Mouse (Mus musculus) limb, embryonic 10.5 days (tissue): ENCODE data around the gene Ppp2r2d. TPM values are rescaled to one million over a fixed set of nuclear protein-coding genes. Genes with fewer than 3 reads are reported as not detected.

Experiments used
- DNase-seq: peaks from one replicate; pipeline ENCODE4 v3.0.0-alpha.2; 2017; ENCODE audit warnings: low spot score
- H3K27ac ChIP-seq: fragments of 300-500 bp; sonication (generic); 2 replicates; pipeline ENCODE4 v1.5.1; 2016; ENCODE audit warnings: mild to moderate bottlenecking
- H3K27me3 ChIP-seq: fragments of 300-500 bp; sonication (generic); 2 replicates; pipeline ENCODE4 v1.6.1; 2016; ENCODE audit warnings: low read depth, mild to moderate bottlenecking; ENCODE audit not compliant: poor library complexity, severe bottlenecking
- H3K36me3 ChIP-seq: fragments of 300-500 bp; sonication (generic); 2 replicates; pipeline ENCODE4 v1.6.1; 2016; ENCODE audit warnings: mild to moderate bottlenecking, moderate library complexity
- H3K4me1 ChIP-seq: fragments of 300-500 bp; sonication (generic); 2 replicates; pipeline ENCODE4 v1.6.1; 2016
- H3K4me3 ChIP-seq: fragments of 300-500 bp; sonication (generic); 2 replicates; pipeline ENCODE4 v1.5.1; 2016; ENCODE audit warnings: mild to moderate bottlenecking, moderate library complexity
- H3K9me3 ChIP-seq: fragments of 300-500 bp; sonication (generic); replicated peaks from 2 replicates; pipeline ENCODE4 v1.6.1; 2016; ENCODE audit warnings: mild to moderate bottlenecking
- WGBS: fragments of 180-500 bp; shearing (Covaris S2); methylation state at CpG from one replicate; pipeline ENCODE4 v1.1.7; 2016; 5-methylcytosine and 5-hydroxymethylcytosine counted together
- polyA plus RNA-seq: library from polyadenylated mRNA; unstranded; fragments of >200 nt; fragmentation: Nextera tagmentation; extraction: Ambion mirVana; gene quantifications from 2 replicates; pipeline ENCODE4 v1.2.1, GENCODE M21; 2016

Gene Ppp2r2d
- polyA plus RNA-seq, 1 experiment from 2014 or later: 51.9 TPM

GRCm38 (mm10) chr7:138872956-138873355 is 27.1 kb downstream of the Ppp2r2d start:
- Histone ChIP-seq H3K4me1 (no peaks in the 10 kb centered on the region), H3K36me3 (peaks cover 99% of the 10 kb centered on the region), H3K9me3 (no peaks in the 10 kb centered on the region), H3K27ac (no peak overlapping the region), H3K27me3 (no peaks in the 10 kb centered on the region), H3K4me3 (no peak overlapping the region)
- no peak for DNase-seq
- WGBS: 88% methylated on average over 3 of the region's 3 CpGs

- DNase-seq: no peak
- H3K4me3 ChIP-seq: no peak overlapping the region
- H3K9me3 ChIP-seq: no peaks in the 10 kb centered on the region
- WGBS: 88% methylated on average over 3 of the region's 3 CpGs
- no peak overlapping the region for H3K27ac ChIP-seq
- peaks cover 99% of the 10 kb centered on the region for H3K36me3 ChIP-seq
- H3K27me3 ChIP-seq: no peaks in the 10 kb centered on the region
- no peaks in the 10 kb centered on the region for H3K4me1 ChIP-seq
Measured at GRCm38 (mm10) chr7:138875031-138875430, 29.2 kb downstream of the Ppp2r2d start.

GRCm38 (mm10) chr7:138883724-138884123 is 37.8 kb downstream of the Ppp2r2d start:
- Histone ChIP-seq H3K4me3 (no peak overlapping the region), H3K9me3 (no peaks in the 10 kb centered on the region), H3K4me1 (no peaks in the 10 kb centered on the region), H3K27me3 (no peaks in the 10 kb centered on the region), H3K36me3 (peaks cover 82% of the 10 kb centered on the region), H3K27ac (no peak overlapping the region)
- no peak for DNase-seq
- 92% methylated on average over 3 of the region's 3 CpGs for WGBS

GRCm38 (mm10) chr7:138885365-138886289 is 39.7 kb downstream of the Ppp2r2d start:
- no peak overlapping the region for H3K4me3 ChIP-seq
- no peak for DNase-seq
- 91% methylated on average over 12 of the region's 13 CpGs for WGBS
- H3K36me3 ChIP-seq: peaks cover 63% of the 10 kb centered on the region
- no peaks in the 10 kb centered on the region for H3K9me3 ChIP-seq
- H3K27ac ChIP-seq: no peak overlapping the region
- no peaks in the 10 kb centered on the region for H3K27me3 ChIP-seq
- no peaks in the 10 kb centered on the region for H3K4me1 ChIP-seq

GRCm38 (mm10) chr7:138898122-138898521 is 52.2 kb downstream of the Ppp2r2d start:
- Histone ChIP-seq H3K36me3 (peaks cover 66% of the 10 kb centered on the region), H3K4me1 (no peaks in the 10 kb centered on the region), H3K9me3 (no peaks in the 10 kb centered on the region), H3K27me3 (no peaks in the 10 kb centered on the region), H3K27ac (no peak overlapping the region), H3K4me3 (no peak overlapping the region)
- DNase-seq: no peak
- WGBS: 73% methylated on average over 2 of the region's 2 CpGs

GRCm38 (mm10) chr7:138898743-138899142 is 52.9 kb downstream of the Ppp2r2d start:
- Histone ChIP-seq H3K4me1 (no peaks in the 10 kb centered on the region), H3K9me3 (no peaks in the 10 kb centered on the region), H3K36me3 (peaks cover 60% of the 10 kb centered on the region), H3K27ac (no peak overlapping the region), H3K27me3 (no peaks in the 10 kb centered on the region), H3K4me3 (no peak overlapping the region)
- WGBS: 91% methylated on average over 4 of the region's 4 CpGs
- DNase-seq: no peak

GRCm38 (mm10) chr7:138903886-138904435 is 58.1 kb downstream of the Ppp2r2d start:
- Histone ChIP-seq H3K4me3 (no peak overlapping the region), H3K9me3 (no peaks in the 10 kb centered on the region), H3K36me3 (peaks cover 16% of the 10 kb centered on the region; the same call in 1 of the 2 replicates), H3K27me3 (no peaks in the 10 kb centered on the region), H3K4me1 (peaks cover 26% of the 10 kb centered on the region), H3K27ac (no peak overlapping the region)
- WGBS: 80% methylated on average over 7 of the region's 7 CpGs
- no peak for DNase-seq

- Histone ChIP-seq H3K4me3 (no peak overlapping the region), H3K27me3 (no peaks in the 10 kb centered on the region), H3K36me3 (peaks cover 7% of the 10 kb centered on the region; the same call in 1 of the 2 replicates), H3K9me3 (no peaks in the 10 kb centered on the region), H3K4me1 (peaks cover 36% of the 10 kb centered on the region), H3K27ac (no peak overlapping the region)
- WGBS: 86% methylated on average over 1 of the region's 1 CpGs
- DNase-seq: no peak
Measured at GRCm38 (mm10) chr7:138906441-138906840, 60.6 kb downstream of the Ppp2r2d start.

- 20% methylated on average over 7 of the region's 7 CpGs for WGBS
- Histone ChIP-seq H3K4me3 (peak overlapping the region; percentile 27), H3K27me3 (no peaks in the 10 kb centered on the region), H3K27ac (peak overlapping the region; percentile 1; the same call in 1 of the 2 replicates), H3K4me1 (peaks cover 36% of the 10 kb centered on the region), H3K9me3 (no peaks in the 10 kb centered on the region), H3K36me3 (peaks cover 7% of the 10 kb centered on the region; the same call in 1 of the 2 replicates)
- DNase-seq: no peak
Measured at GRCm38 (mm10) chr7:138907043-138907442, 61.2 kb downstream of the Ppp2r2d start.

- no peaks in the 10 kb centered on the region for H3K9me3 ChIP-seq
- peaks cover 7% of the 10 kb centered on the region; the same call in 1 of the 2 replicates for H3K36me3 ChIP-seq
- 51% methylated on average over 5 of the region's 5 CpGs for WGBS
- DNase-seq: no peak
- H3K27me3 ChIP-seq: no peaks in the 10 kb centered on the region
- H3K4me1 ChIP-seq: peaks cover 36% of the 10 kb centered on the region
- H3K4me3 ChIP-seq: peak overlapping the region; percentile 77
- H3K27ac ChIP-seq: peak overlapping the region; percentile 94; the same call in 1 of the 2 replicates
Measured at GRCm38 (mm10) chr7:138907976-138908375, 62.1 kb downstream of the Ppp2r2d start.

- Histone ChIP-seq H3K9me3 (no peaks in the 10 kb centered on the region), H3K36me3 (peaks cover 7% of the 10 kb centered on the region; the same call in 1 of the 2 replicates), H3K4me1 (peaks cover 36% of the 10 kb centered on the region), H3K27me3 (no peaks in the 10 kb centered on the region), H3K27ac (peak overlapping the region; percentile 94), H3K4me3 (peak overlapping the region; percentile 77)
- 2% methylated on average over 10 of the region's 10 CpGs for WGBS
- no peak for DNase-seq
Measured at GRCm38 (mm10) chr7:138908768-138909276, 62.9 kb downstream of the Ppp2r2d start.

GRCm38 (mm10) chr7:138909277-138910192 is 63.7 kb downstream of the Ppp2r2d start, which contains the start of gene Bnip3:
Gene Bnip3 (minus strand): TSS chr7:138909519.
- Histone ChIP-seq H3K36me3 (peaks cover 7% of the 10 kb centered on the region; the same call in 1 of the 2 replicates), H3K27ac (peak within 1 kb of the TSS; percentile 94), H3K9me3 (no peaks in the 10 kb centered on the region), H3K4me1 (peaks cover 36% of the 10 kb centered on the region), H3K27me3 (no peaks in the 10 kb centered on the region), H3K4me3 (peak within 1 kb of the TSS; percentile 77)
- DNase-seq: peak; percentile 99
- under 1% methylated on average over 61 of the region's 66 CpGs for WGBS
